Mouse (Mus musculus) E14TG2a.4 (cell line): Measurements from ENCODE around the gene Gtf2f2.

ENCODE experiments used
- H3K27me3 ChIP-seq: 2 replicates; pipeline ENCODE4 v1.6.1; 2014; ENCODE audit warnings: low read length, control low read depth; ENCODE audit not compliant: insufficient read depth
- H3K36me3 ChIP-seq: 2 replicates; pipeline ENCODE4 v1.6.1; 2014; ENCODE audit warnings: low read length, control low read depth; ENCODE audit not compliant: insufficient read depth
- H3K4me1 ChIP-seq: replicated peaks from 2 replicates; pipeline ENCODE4 v1.6.1; 2014; ENCODE audit warnings: low read depth, low read length, control low read depth
- H3K4me3 ChIP-seq: replicated peaks from 2 replicates; pipeline ENCODE4 v1.5.1; 2014; ENCODE audit warnings: mild to moderate bottlenecking, low read length
- H3K9me3 ChIP-seq: 2 replicates; pipeline ENCODE4 v1.6.1; 2014; ENCODE audit warnings: low read length, control low read depth
- CTCF ChIP-seq: conservative IDR thresholded peaks from 2 replicates; pipeline ENCODE4 v1.5.1; 2014; ENCODE audit warnings: low read length
- NANOG ChIP-seq: IDR thresholded peaks from 2 replicates; pipeline ENCODE4 v1.6.1; 2014; ENCODE audit warnings: borderline replicate concordance, low read length, mixed read lengths
- POU5F1 ChIP-seq: IDR thresholded peaks from 2 replicates; pipeline ENCODE4 v1.6.1; 2014; ENCODE audit warnings: low read length, borderline replicate concordance

Gtf2f2 gene

GRCm38 (mm10) chr14:75986878-75987483 lies 23.7 kb downstream of the Gtf2f2 start:
- Histone ChIP-seq H3K9me3 (peaks cover 11% of the 10 kb centered on the region), H3K4me3 (no peak overlapping the region), H3K36me3 (peaks cover 37% of the 10 kb centered on the region), H3K27me3 (no peaks in the 10 kb centered on the region), H3K4me1 (peaks cover 4% of the 10 kb centered on the region)
- TF ChIP-seq NANOG: no peak
- no peak for TF ChIP-seq POU5F1
- TF ChIP-seq CTCF: no peak

- H3K4me1 ChIP-seq: peaks cover 4% of the 10 kb centered on the region
- H3K4me3 ChIP-seq: no peak overlapping the region
- H3K9me3 ChIP-seq: peaks cover under 1% of the 10 kb centered on the region; the same call in 1 of the 2 replicates
Measured at GRCm38 (mm10) chr14:75985112-75985511, 25.6 kb downstream of the Gtf2f2 start.

GRCm38 (mm10) chr14:75983891-75984290 lies 26.8 kb downstream of the Gtf2f2 start:
- TF ChIP-seq NANOG (no peak), CTCF (no peak), POU5F1 (no peak)
- no peaks in the 10 kb centered on the region for H3K27me3 ChIP-seq
- no peak overlapping the region for H3K4me3 ChIP-seq
- H3K9me3 ChIP-seq: no peaks in the 10 kb centered on the region
- H3K36me3 ChIP-seq: peaks cover 29% of the 10 kb centered on the region
- peaks cover 4% of the 10 kb centered on the region for H3K4me1 ChIP-seq

More at GRCm38 (mm10) chr14:75985112-75985511, 25.6 kb downstream of the Gtf2f2 start:
- no peak for TF ChIP-seq POU5F1
- TF ChIP-seq CTCF: no peak
- TF ChIP-seq NANOG: no peak
- Histone ChIP-seq H3K36me3 (peaks cover 33% of the 10 kb centered on the region), H3K27me3 (no peaks in the 10 kb centered on the region)

GRCm38 (mm10) chr14:75981231-75981630 lies 29.4 kb downstream of the Gtf2f2 start:
- Histone ChIP-seq H3K4me3 (no peak overlapping the region), H3K36me3 (peaks cover 33% of the 10 kb centered on the region), H3K4me1 (peaks cover 4% of the 10 kb centered on the region), H3K27me3 (no peaks in the 10 kb centered on the region), H3K9me3 (no peaks in the 10 kb centered on the region)
- no peak for TF ChIP-seq CTCF
- TF ChIP-seq NANOG: no peak
- no peak for TF ChIP-seq POU5F1

- H3K27me3 ChIP-seq: no peaks in the 10 kb centered on the region
- no peak for TF ChIP-seq POU5F1
- no peak for TF ChIP-seq CTCF
- TF ChIP-seq NANOG: no peak
- H3K4me3 ChIP-seq: no peak overlapping the region
- H3K4me1 ChIP-seq: peaks cover 9% of the 10 kb centered on the region
- H3K9me3 ChIP-seq: no peaks in the 10 kb centered on the region
- H3K36me3 ChIP-seq: peaks cover 13% of the 10 kb centered on the region; the same call in 1 of the 2 replicates
Measured at GRCm38 (mm10) chr14:75976107-75976506, 34.6 kb downstream of the Gtf2f2 start.

GRCm38 (mm10) chr14:75967291-75967690 lies 43.4 kb downstream of the Gtf2f2 start:
- peaks cover 5% of the 10 kb centered on the region for H3K4me1 ChIP-seq
- no peaks in the 10 kb centered on the region for H3K27me3 ChIP-seq
- H3K36me3 ChIP-seq: peaks cover 4% of the 10 kb centered on the region; the same call in 1 of the 2 replicates
- H3K4me3 ChIP-seq: no peak overlapping the region
- H3K9me3 ChIP-seq: no peaks in the 10 kb centered on the region
- TF ChIP-seq NANOG (no peak), CTCF (no peak)

- Histone ChIP-seq H3K36me3 (peaks cover 5% of the 10 kb centered on the region; the same call in 1 of the 2 replicates), H3K4me1 (0 out of 2 replicates have a peak, but pooled peaks cover 3% of the 10 kb centered on the region), H3K27me3 (no peaks in the 10 kb centered on the region), H3K4me3 (no peak overlapping the region), H3K9me3 (no peaks in the 10 kb centered on the region)
- TF ChIP-seq NANOG (no peak), POU5F1 (no peak), CTCF (no peak)
Measured at GRCm38 (mm10) chr14:75964433-75964832, 46.2 kb downstream of the Gtf2f2 start.

GRCm38 (mm10) chr14:75964000-75964399 lies 46.7 kb downstream of the Gtf2f2 start:
- H3K9me3 ChIP-seq: no peaks in the 10 kb centered on the region
- 0 out of 2 replicates have a peak, but pooled peaks cover 3% of the 10 kb centered on the region for H3K4me1 ChIP-seq
- peaks cover 5% of the 10 kb centered on the region; the same call in 1 of the 2 replicates for H3K36me3 ChIP-seq
- no peak overlapping the region for H3K4me3 ChIP-seq
- H3K27me3 ChIP-seq: no peaks in the 10 kb centered on the region
- no peak for TF ChIP-seq NANOG
- no peak for TF ChIP-seq POU5F1
- no peak for TF ChIP-seq CTCF

- Histone ChIP-seq H3K9me3 (no peaks in the 10 kb centered on the region), H3K36me3 (peaks cover 5% of the 10 kb centered on the region; the same call in 1 of the 2 replicates), H3K27me3 (no peaks in the 10 kb centered on the region), H3K4me3 (no peak overlapping the region), H3K4me1 (0 out of 2 replicates have a peak, but pooled peaks cover 3% of the 10 kb centered on the region)
- TF ChIP-seq NANOG (no peak), POU5F1 (no peak), CTCF (no peak)
Measured at GRCm38 (mm10) chr14:75963215-75963614, 47.5 kb downstream of the Gtf2f2 start.
